Mouse (Mus musculus) MEL (cell line): ENCODE measurements at regions not wholly inside any gene's neighbourhood (a gene's known extent, or its start where the extent isn't known, plus 50 kb on each side); places are given as distances from the start of the nearest gene placed in this dataset.

Source experiments
- DNase-seq: peaks from one replicate; pipeline ENCODE4 v3.0.0; 2011; ENCODE audit warnings: low read depth, low spot score
- H3K27ac ChIP-seq: 2 replicates; pipeline ENCODE4 v1.5.1; 2012; ENCODE audit warnings: low read depth, mild to moderate bottlenecking, control low read depth, low read length, moderate library complexity; ENCODE audit not compliant: control insufficient read depth
- H3K27me3 ChIP-seq, 2 experiments: fragments of 150-350 bp in 1 of 2; sonication (generic) in 1 of 2; 2 replicates each; pipeline ENCODE4 v1.6.1; 2012; ENCODE audit warnings: low read length in 2 of 2, mild to moderate bottlenecking in 2 of 2, improper control_type of control experiment in 1 of 2, moderate library complexity in 1 of 2; ENCODE audit not compliant: insufficient read depth in 2 of 2, control insufficient read depth in 1 of 2
- H3K36me3 ChIP-seq, 2 experiments: 2 replicates each; pipeline ENCODE4 v1.6.1; 2012 to 2014; ENCODE audit warnings: low read length in 2 of 2, improper control_type of control experiment in 1 of 2, inconsistent platforms in 1 of 2, mild to moderate bottlenecking in 1 of 2; ENCODE audit not compliant: insufficient read depth in 2 of 2, control insufficient read depth in 1 of 2
- H3K4me1 ChIP-seq, 2 experiments: fragments of 150-350 bp in 1 of 2; sonication (generic) in 1 of 2; 2 replicates each; pipeline ENCODE4 v1.6.1; 2012; ENCODE audit warnings: low read length in 2 of 2, improper control_type of control experiment in 1 of 2, mild to moderate bottlenecking in 1 of 2; ENCODE audit not compliant: insufficient read depth in 2 of 2, control insufficient read depth in 1 of 2
- H3K4me3 ChIP-seq, 2 experiments: fragments of 150-350 bp in 1 of 2; sonication (generic) in 1 of 2; 2 replicates each; pipeline ENCODE4 v1.5.1; 2012; ENCODE audit warnings: low read depth in 2 of 2, low read length in 2 of 2, mild to moderate bottlenecking in 2 of 2, moderate library complexity in 2 of 2, control low read depth in 1 of 2, improper control_type of control experiment in 1 of 2; ENCODE audit not compliant: control insufficient read depth in 1 of 2, insufficient read depth in 1 of 2
- H3K79me2 ChIP-seq: 2 replicates; pipeline ENCODE4 v1.6.1; 2012; ENCODE audit warnings: mild to moderate bottlenecking, low read length, moderate library complexity; ENCODE audit not compliant: control insufficient read depth, poor library complexity, insufficient read depth
- H3K9ac ChIP-seq: 2 replicates; pipeline ENCODE4 v1.6.1; 2012; ENCODE audit warnings: low read depth, mild to moderate bottlenecking, control low read depth, low read length, moderate library complexity; ENCODE audit not compliant: control insufficient read depth, poor library complexity, severe bottlenecking
- H3K9me3 ChIP-seq: fragments of 150-350 bp; sonication (generic); replicated peaks from 2 replicates; pipeline ENCODE4 v1.6.1; 2012; ENCODE audit warnings: mild to moderate bottlenecking, low read length, improper control_type of control experiment, moderate library complexity; ENCODE audit not compliant: insufficient read depth
- BHLHE40 ChIP-seq: IDR thresholded peaks from 2 replicates; pipeline ENCODE4 v1.6.1; 2012; ENCODE audit warnings: low read depth, mild to moderate bottlenecking, inconsistent platforms, low read length, improper control_type of control experiment, borderline replicate concordance
- CHD1 ChIP-seq: IDR thresholded peaks from 2 replicates; pipeline ENCODE4 v1.6.1; 2012; ENCODE audit warnings: low read depth, mild to moderate bottlenecking, inconsistent platforms, low read length, improper control_type of control experiment
- CTCF ChIP-seq, 3 experiments: IDR thresholded peaks in 2 of 3; conservative IDR thresholded peaks in 1 of 3; 2 replicates each; pipeline ENCODE4 v1.5.1; 2011 to 2012; ENCODE audit warnings: low read length in 3 of 3, low read depth in 2 of 3, mild to moderate bottlenecking in 2 of 3, improper control_type of control experiment in 1 of 3, inconsistent platforms in 1 of 3, mixed read lengths in 1 of 3, moderate library complexity in 1 of 3; ENCODE audit not compliant: control insufficient read depth in 1 of 3, insufficient read depth in 1 of 3, poor library complexity in 1 of 3, severe bottlenecking in 1 of 3
- E2F4 ChIP-seq: IDR thresholded peaks from 2 replicates; pipeline ENCODE4 v1.6.1; 2011; ENCODE audit warnings: low read depth, low read length, improper control_type of control experiment, borderline replicate concordance
- EP300 ChIP-seq, 2 experiments: IDR thresholded peaks; 2 replicates each; pipeline ENCODE4 v1.6.1; 2011; ENCODE audit warnings: improper control_type of control experiment in 2 of 2, low read length in 2 of 2, low read depth in 1 of 2, mild to moderate bottlenecking in 1 of 2
- ETS1 ChIP-seq: IDR thresholded peaks from 2 replicates; pipeline ENCODE4 v1.6.1; 2012; ENCODE audit warnings: low read depth, mild to moderate bottlenecking, inconsistent platforms, low read length, improper control_type of control experiment, moderate library complexity
- GABPA ChIP-seq: IDR thresholded peaks from 2 replicates; pipeline ENCODE4 v1.6.1; 2012; ENCODE audit warnings: low read depth, mild to moderate bottlenecking, inconsistent platforms, low read length, improper control_type of control experiment, moderate library complexity
- GATA1 ChIP-seq: IDR thresholded peaks from 2 replicates; pipeline ENCODE4 v1.6.1; 2011; ENCODE audit warnings: low read depth, low read length, improper control_type of control experiment
- HCFC1 ChIP-seq: IDR thresholded peaks from 2 replicates; pipeline ENCODE4 v1.6.1; 2012; ENCODE audit warnings: low read depth, mild to moderate bottlenecking, inconsistent platforms, low read length, improper control_type of control experiment, moderate library complexity
- JUND ChIP-seq: IDR thresholded peaks from 2 replicates; pipeline ENCODE4 v1.6.1; 2011; ENCODE audit warnings: low read depth, mild to moderate bottlenecking, improper control_type of control experiment, low read length
- KAT2A ChIP-seq: conservative IDR thresholded peaks from 2 replicates; pipeline ENCODE4 v1.6.1; 2012; ENCODE audit warnings: low read depth, low read length, improper control_type of control experiment, inconsistent platforms
- MAFK ChIP-seq: IDR thresholded peaks from 2 replicates; pipeline ENCODE4 v1.6.1; 2011; ENCODE audit warnings: low read depth, mild to moderate bottlenecking, low read length, improper control_type of control experiment, borderline replicate concordance
- MAX ChIP-seq: IDR thresholded peaks from 2 replicates; pipeline ENCODE4 v1.6.1; 2011; ENCODE audit warnings: low read length, improper control_type of control experiment
- MAZ ChIP-seq: IDR thresholded peaks from 2 replicates; pipeline ENCODE4 v1.6.1; 2012; ENCODE audit warnings: low read depth, mild to moderate bottlenecking, inconsistent platforms, low read length, improper control_type of control experiment
- MEF2A ChIP-seq: IDR thresholded peaks from 2 replicates; pipeline ENCODE4 v1.6.1; 2014; ENCODE audit warnings: low read depth, mild to moderate bottlenecking, inconsistent platforms, low read length, improper control_type of control experiment; ENCODE audit not compliant: poor library complexity, insufficient replicate concordance, severe bottlenecking; ENCODE audit errors: extremely low read depth
- MXI1 ChIP-seq: IDR thresholded peaks from 2 replicates; pipeline ENCODE4 v1.6.1; 2011; ENCODE audit warnings: mild to moderate bottlenecking, low read depth, low read length, improper control_type of control experiment
- MYC ChIP-seq: IDR thresholded peaks from 2 replicates; pipeline ENCODE4 v1.6.1; 2011; ENCODE audit warnings: low read depth, mild to moderate bottlenecking, low read length, improper control_type of control experiment, moderate library complexity
- NRF1 ChIP-seq: IDR thresholded peaks from 2 replicates; pipeline ENCODE4 v1.6.1; 2014; ENCODE audit warnings: low read depth, mild to moderate bottlenecking, inconsistent platforms, low read length, improper control_type of control experiment, moderate library complexity; ENCODE audit not compliant: poor library complexity, insufficient read depth, severe bottlenecking
- POLR2A ChIP-seq, 2 experiments: IDR thresholded peaks; 2 replicates each; pipeline ENCODE4 v1.6.1; 2011 to 2012; ENCODE audit warnings: low read length in 2 of 2, mild to moderate bottlenecking in 2 of 2, control low read depth in 1 of 2, improper control_type of control experiment in 1 of 2, low read depth in 1 of 2, moderate library complexity in 1 of 2; ENCODE audit not compliant: control insufficient read depth in 1 of 2, insufficient read depth in 1 of 2, poor library complexity in 1 of 2
- POLR2AphosphoS5 ChIP-seq: IDR thresholded peaks from 2 replicates; pipeline ENCODE4 v1.6.1; 2012; ENCODE audit warnings: low read depth, borderline replicate concordance, mild to moderate bottlenecking, inconsistent platforms, low read length, moderate library complexity, mixed read lengths
- RAD21 ChIP-seq: IDR thresholded peaks from 2 replicates; pipeline ENCODE4 v1.6.1; 2011; ENCODE audit warnings: mild to moderate bottlenecking, low read depth, low read length, improper control_type of control experiment
- RCOR1 ChIP-seq: IDR thresholded peaks from 2 replicates; pipeline ENCODE4 v1.6.1; 2012; ENCODE audit warnings: low read depth, mild to moderate bottlenecking, inconsistent platforms, low read length, improper control_type of control experiment
- SIN3A ChIP-seq: IDR thresholded peaks from 2 replicates; pipeline ENCODE4 v1.6.1; 2012; ENCODE audit warnings: low read length, improper control_type of control experiment, inconsistent platforms
- SMC3 ChIP-seq: IDR thresholded peaks from 2 replicates; pipeline ENCODE4 v1.6.1; 2011; ENCODE audit warnings: low read depth, low read length, improper control_type of control experiment
- TAL1 ChIP-seq: IDR thresholded peaks from 2 replicates; pipeline ENCODE4 v1.6.1; 2012; ENCODE audit warnings: mild to moderate bottlenecking, inconsistent platforms, low read length, moderate library complexity, mixed read lengths
- TCF12 ChIP-seq: IDR thresholded peaks from 2 replicates; pipeline ENCODE4 v1.6.1; 2014; ENCODE audit warnings: low read depth, mild to moderate bottlenecking, inconsistent platforms, low read length, improper control_type of control experiment, moderate library complexity
- USF1 ChIP-seq: IDR thresholded peaks from 2 replicates; pipeline ENCODE4 v1.6.1; 2014; ENCODE audit warnings: low read depth, mild to moderate bottlenecking, inconsistent platforms, low read length, improper control_type of control experiment, moderate library complexity
- USF2 ChIP-seq, 2 experiments: IDR thresholded peaks; 2 replicates each; pipeline ENCODE4 v1.6.1; 2011 to 2012; ENCODE audit warnings: improper control_type of control experiment in 2 of 2, low read length in 2 of 2, borderline replicate concordance in 1 of 2, inconsistent platforms in 1 of 2, low read depth in 1 of 2, mild to moderate bottlenecking in 1 of 2; ENCODE audit not compliant: insufficient read depth in 1 of 2
- ZC3H11A ChIP-seq: IDR thresholded peaks from 2 replicates; pipeline ENCODE4 v1.6.1; 2012; ENCODE audit warnings: low read depth, mild to moderate bottlenecking, inconsistent platforms, low read length, improper control_type of control experiment
- ZKSCAN1 ChIP-seq: IDR thresholded peaks from 2 replicates; pipeline ENCODE4 v1.6.1; 2012; ENCODE audit warnings: low read depth, mild to moderate bottlenecking, inconsistent platforms, low read length, improper control_type of control experiment, moderate library complexity
- ZMIZ1 ChIP-seq: IDR thresholded peaks from 2 replicates; pipeline ENCODE4 v1.6.1; 2012; ENCODE audit warnings: low read depth, mild to moderate bottlenecking, inconsistent platforms, low read length, improper control_type of control experiment, moderate library complexity

DNA sequence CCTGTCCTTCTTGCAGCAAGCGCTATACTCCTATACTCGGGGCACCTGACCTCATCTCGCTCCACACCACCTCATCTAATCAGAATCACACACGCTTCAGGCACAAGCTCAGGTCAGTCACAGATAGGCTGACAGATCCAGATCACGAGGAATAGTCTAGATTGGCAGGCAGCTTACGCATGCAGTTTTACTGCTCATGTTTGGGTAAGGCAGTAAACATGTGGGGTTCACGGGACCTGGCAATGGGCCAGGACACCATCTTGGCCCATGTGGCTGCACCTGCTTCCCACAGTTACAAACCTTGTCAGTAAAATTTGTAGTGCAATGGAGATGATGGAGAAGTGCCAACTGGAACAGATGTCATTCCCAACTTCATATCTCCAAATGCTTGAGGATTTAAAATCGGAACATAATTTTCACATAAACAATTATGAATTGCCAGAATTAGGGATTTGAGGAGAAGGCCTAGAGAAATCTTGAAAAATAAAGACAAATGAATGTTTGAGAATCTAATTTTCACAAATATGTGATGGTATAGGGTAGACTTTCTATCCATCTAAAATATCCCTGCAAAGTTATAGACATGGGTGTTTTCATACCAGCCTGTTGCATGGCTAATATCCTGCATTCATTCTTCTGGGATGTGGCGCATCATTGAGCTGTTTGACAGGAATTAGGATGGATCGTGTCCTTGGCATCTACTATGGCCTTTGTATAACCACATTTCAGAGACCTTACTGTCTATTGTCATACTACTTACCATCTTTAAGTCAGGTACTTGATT, 111.5 kb upstream of the 2610001J05Rik start:
- Histone ChIP-seq H3K79me2 (no peaks in the 10 kb centered on the region; the same call in 1 of the 2 replicates), H3K9me3 (no peaks in the 10 kb centered on the region), H3K9ac (peak overlapping the region; percentile 74), H3K27ac (peak overlapping the region; percentile 56; the same call in 1 of the 2 replicates), H3K27me3 (no peaks in the 10 kb centered on the region), H3K4me1 (no peaks in the 10 kb centered on the region), H3K4me3 (peak overlapping the region; percentile 42 to 74), H3K36me3 (no peaks in the 10 kb centered on the region; a peak in 1 of 4 replicates)
- peak; percentile 76 for DNase-seq
- TF ChIP-seq USF1 (peak; percentile 61), SMC3 (no peak), SIN3A (peak; percentile 54), GATA1 (peak; percentile 26; the same call in 1 of the 2 replicates), EP300 (IDR thresholded peaks at IDR 0.05; ENCODE audit: low read depth in 1 of 2, low read length in 2 of 2) (peak; percentile 62 to 71), ZKSCAN1 (no peak), RCOR1 (peak; percentile 36; the same call in 1 of the 2 replicates), MAZ (no peak), MAFK (no peak), MEF2A (no peak), MAX (peak; percentile 83), TCF12 (peak; percentile 86), GABPA (no peak), NRF1 (no peak), MYC (peak; percentile 78), BHLHE40 (peak; percentile 93), POLR2AphosphoS5 (no peak), ETS1 (peak; percentile 76), E2F4 (no peak), ZC3H11A (no peak), KAT2A (no peak; the same call in 1 of the 2 replicates), JUND (no peak), USF2 (IDR thresholded peaks at IDR 0.05; ENCODE audit: borderline replicate concordance in 1 of 2, insufficient read depth in 1 of 2, low read depth in 1 of 2, low read length in 2 of 2) (no peak), MXI1 (peak; percentile 82), CHD1 (no peak), RAD21 (no peak), TAL1 (peak; percentile 39), CTCF (IDR thresholded peaks at IDR 0.05 in 2 of 3, conservative IDR thresholded peaks at IDR 0.05 in 1 of 3; ENCODE audit: control insufficient read depth in 1 of 3, insufficient read depth in 1 of 3, low read depth in 2 of 3, low read length in 3 of 3, poor library complexity in 1 of 3, severe bottlenecking in 1 of 3) (no peak), HCFC1 (0 out of 2 replicates have a peak, but pooled peaks have one; percentile 35), ZMIZ1 (no peak), POLR2A (IDR thresholded peaks at IDR 0.05; ENCODE audit: control insufficient read depth in 1 of 2, insufficient read depth in 1 of 2, low read depth in 1 of 2, low read length in 2 of 2, poor library complexity in 1 of 2) (no peak)
